Mouse (Mus musculus) brain, embryonic 14.5 days (tissue): Measurements from ENCODE around the gene Npr1.
A peak's percentile ranks its signal among the peaks of the same experiment; 100 is the strongest.

Source experiments
- CTCF ChIP-seq: fragments of 200-500 bp; IDR thresholded peaks from 2 replicates; pipeline ENCODE4 v1.5.1; 2012; ENCODE audit warnings: inconsistent platforms, mild to moderate bottlenecking, moderate library complexity, borderline replicate concordance; ENCODE audit not compliant: insufficient read depth, insufficient read length; ENCODE audit errors: extremely low read depth
- POLR2A ChIP-seq: fragments of 200-500 bp; IDR thresholded peaks from 2 replicates; pipeline ENCODE4 v1.6.1; 2012; ENCODE audit warnings: mild to moderate bottlenecking, inconsistent platforms, borderline replicate concordance; ENCODE audit not compliant: poor library complexity, insufficient read depth, insufficient read length, severe bottlenecking; ENCODE audit errors: extremely low read depth

DNA sequence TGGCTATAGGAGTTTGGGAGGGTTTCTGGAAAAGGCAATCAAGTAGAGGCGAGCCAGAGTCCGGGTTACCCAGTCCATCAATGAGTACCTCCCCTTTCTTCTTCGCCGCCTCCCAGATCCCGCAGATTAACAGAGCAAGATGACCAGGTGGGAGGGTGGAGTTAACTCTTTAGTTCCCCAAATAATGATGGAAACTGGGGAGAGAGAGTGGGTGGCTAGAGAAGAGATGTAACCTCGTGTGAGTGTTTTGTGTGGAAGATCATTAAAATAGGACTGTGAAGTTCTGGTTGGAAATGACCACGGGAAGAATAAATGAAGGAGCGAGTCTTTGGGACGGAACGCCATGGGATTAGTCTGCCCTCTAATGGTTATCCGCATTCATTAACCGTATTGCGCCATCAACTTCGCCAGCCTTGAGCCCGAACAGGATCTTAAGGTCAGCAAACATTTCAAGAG is 673 bp upstream of the Npr1 start:
- TF ChIP-seq CTCF (peak; percentile 84), POLR2A (no peak)
